Mouse (Mus musculus) CH12.LX (cell line): Measurements from ENCODE around the gene Nol3.
A peak's percentile ranks its signal among the peaks of the same experiment; 100 is the strongest.
"Not testable (repeated sequence)": the region's sequence is repeated elsewhere in the genome, so short reads cannot be mapped to it uniquely, and the experiment has no call there.

Experiments used
- CTCF ChIP-seq, 2 experiments: IDR thresholded peaks in 1 of 2; conservative IDR thresholded peaks in 1 of 2; 2 replicates each; pipeline ENCODE4 v1.5.1; 2011 to 2012; ENCODE audit warnings: low read depth in 2 of 2, low read length in 2 of 2, improper control_type of control experiment in 1 of 2, inconsistent platforms in 1 of 2, mild to moderate bottlenecking in 1 of 2, moderate library complexity in 1 of 2
- E2F4 ChIP-seq: IDR thresholded peaks from 2 replicates; pipeline ENCODE4 v1.6.1; 2011; ENCODE audit warnings: low read depth, low read length, improper control_type of control experiment; ENCODE audit not compliant: insufficient replicate concordance
- GABPA ChIP-seq: IDR thresholded peaks from 2 replicates; pipeline ENCODE4 v1.6.1; 2012; ENCODE audit warnings: low read depth, low read length, improper control_type of control experiment, inconsistent platforms; ENCODE audit not compliant: insufficient replicate concordance
- HCFC1 ChIP-seq: IDR thresholded peaks from 2 replicates; pipeline ENCODE4 v1.6.1; 2012; ENCODE audit warnings: low read depth, mild to moderate bottlenecking, inconsistent platforms, low read length, improper control_type of control experiment
- IRF4 ChIP-seq: IDR thresholded peaks from 2 replicates; pipeline ENCODE4 v1.6.1; 2014; ENCODE audit warnings: low read depth, mild to moderate bottlenecking, inconsistent platforms, low read length, improper control_type of control experiment
- MAZ ChIP-seq: IDR thresholded peaks from 2 replicates; pipeline ENCODE4 v1.6.1; 2012; ENCODE audit warnings: low read depth, mild to moderate bottlenecking, inconsistent platforms, low read length, improper control_type of control experiment, moderate library complexity
- MEF2A ChIP-seq: IDR thresholded peaks from 2 replicates; pipeline ENCODE4 v1.6.1; 2014; ENCODE audit warnings: low read depth, mild to moderate bottlenecking, inconsistent platforms, low read length, improper control_type of control experiment, borderline replicate concordance
- MYC ChIP-seq: IDR thresholded peaks from 2 replicates; pipeline ENCODE4 v1.6.1; 2011; ENCODE audit warnings: low read depth, mild to moderate bottlenecking, improper control_type of control experiment, low read length
- PAX5 ChIP-seq: IDR thresholded peaks from 2 replicates; pipeline ENCODE4 v1.6.1; 2012; ENCODE audit warnings: low read length, inconsistent platforms, mixed read lengths
- POLR2A ChIP-seq: IDR thresholded peaks from 2 replicates; pipeline ENCODE4 v1.6.1; 2011; ENCODE audit warnings: low read depth, mild to moderate bottlenecking, improper control_type of control experiment, low read length
- SMC3 ChIP-seq: IDR thresholded peaks from 2 replicates; pipeline ENCODE4 v1.6.1; 2011; ENCODE audit warnings: low read depth, low read length, improper control_type of control experiment
- TCF12 ChIP-seq: IDR thresholded peaks from 2 replicates; pipeline ENCODE4 v1.6.1; 2014; ENCODE audit warnings: low read depth, mild to moderate bottlenecking, inconsistent platforms, low read length, improper control_type of control experiment
- ZNF384 ChIP-seq: IDR thresholded peaks from 2 replicates; pipeline ENCODE4 v1.6.1; 2012; ENCODE audit warnings: low read depth, low read length, improper control_type of control experiment, inconsistent platforms

- TF ChIP-seq GABPA, ZNF384, E2F4, MEF2A, MAZ, POLR2A, SMC3, IRF4, PAX5, HCFC1, TCF12: not testable (repeated sequence)
- TF ChIP-seq CTCF (conservative IDR thresholded peaks at IDR 0.05 in 1 of 2, IDR thresholded peaks at IDR 0.05 in 1 of 2; ENCODE audit: low read depth in 2 of 2, low read length in 2 of 2) (peak in 1 of 2 experiments; percentile 42; a peak in 2 of 4 replicates), MYC (peak; percentile 64; the same call in 1 of the 2 replicates)
Measured at GRCm38 (mm10) chr8:105291802-105292201, 15.9 kb downstream of the Nol3 start.
